Mouse (Mus musculus) thymus, adult 2 months (tissue): ENCODE results near the gene Zfp36l2. TPM values are rescaled to one million over a fixed set of nuclear protein-coding genes. Genes with fewer than 3 reads are reported as not detected.
"Not testable (repeated sequence)": the region's sequence is repeated elsewhere in the genome, so short reads cannot be mapped to it uniquely, and the experiment has no call there.

Source experiments
- DNase-seq: peaks from one replicate; pipeline ENCODE4 v3.0.0; 2021
- H3K27ac ChIP-seq: fragments of 200-500 bp; 2 replicates; pipeline ENCODE4 v1.5.1; 2012; ENCODE audit warnings: low read length, control low read depth; ENCODE audit not compliant: control insufficient read depth, insufficient read depth
- H3K27me3 ChIP-seq: fragments of 200-500 bp; 2 replicates; pipeline ENCODE4 v1.6.1; 2012; ENCODE audit warnings: mild to moderate bottlenecking, low read length, moderate library complexity, mixed read lengths; ENCODE audit not compliant: control insufficient read depth, insufficient read depth
- H3K36me3 ChIP-seq: fragments of 200-500 bp; 2 replicates; pipeline ENCODE4 v1.6.1; 2012; ENCODE audit warnings: mild to moderate bottlenecking, low read length, moderate library complexity; ENCODE audit not compliant: control insufficient read depth, insufficient read depth
- H3K4me1 ChIP-seq: fragments of 200-500 bp; replicated peaks from 2 replicates; pipeline ENCODE4 v1.6.1; 2012; ENCODE audit warnings: low read length; ENCODE audit not compliant: control insufficient read depth, insufficient read depth
- H3K4me3 ChIP-seq: fragments of 200-500 bp; 2 replicates; pipeline ENCODE4 v1.5.1; 2012; ENCODE audit warnings: mild to moderate bottlenecking, low read length, control low read depth, moderate library complexity; ENCODE audit not compliant: control insufficient read depth, insufficient read depth
- CTCF ChIP-seq: fragments of 200-500 bp; IDR thresholded peaks from 2 replicates; pipeline ENCODE4 v1.5.1; 2012; ENCODE audit warnings: mild to moderate bottlenecking, control low read depth, low read length, moderate library complexity, borderline replicate concordance; ENCODE audit not compliant: control insufficient read depth, poor library complexity, insufficient read depth; ENCODE audit errors: extremely low read depth
- POLR2A ChIP-seq: fragments of 200-500 bp; IDR thresholded peaks from 2 replicates; pipeline ENCODE4 v1.6.1; 2012; ENCODE audit warnings: mild to moderate bottlenecking, low read length, control low read depth, moderate library complexity; ENCODE audit not compliant: control insufficient read depth, poor library complexity, insufficient read depth; ENCODE audit errors: extremely low read depth
- WGBS: fragments of 180-500 bp; shearing (Covaris S2); methylation state at CpG from one replicate; pipeline ENCODE4 v1.1.7; 2018; 5-methylcytosine and 5-hydroxymethylcytosine counted together
- polyA plus RNA-seq: library from polyadenylated mRNA; depleted of rRNA; stranded (reverse); fragments of >200 nt; gene quantifications from 2 replicates; pipeline ENCODE4 v1.2.3, GENCODE M21; 2012

The Zfp36l2 gene
- polyA plus RNA-seq, 1 experiment, result 182 TPM

GRCm38 (mm10) chr17:84226681-84227080, 38.9 kb upstream of the Zfp36l2 start:
- no peaks in the 10 kb centered on the region; the same call in 1 of the 2 replicates for H3K27me3 ChIP-seq
- H3K4me3 ChIP-seq, result no peak overlapping the region
- 87% methylated on average over 6 of the region's 6 CpGs for WGBS
- H3K27ac ChIP-seq, result no peak overlapping the region
- no peak for TF ChIP-seq POLR2A
- no peak for TF ChIP-seq CTCF
- H3K36me3 ChIP-seq, result peaks cover 38% of the 10 kb centered on the region
- DNase-seq, result no peak
- H3K4me1 ChIP-seq, result peaks cover 12% of the 10 kb centered on the region

DNA sequence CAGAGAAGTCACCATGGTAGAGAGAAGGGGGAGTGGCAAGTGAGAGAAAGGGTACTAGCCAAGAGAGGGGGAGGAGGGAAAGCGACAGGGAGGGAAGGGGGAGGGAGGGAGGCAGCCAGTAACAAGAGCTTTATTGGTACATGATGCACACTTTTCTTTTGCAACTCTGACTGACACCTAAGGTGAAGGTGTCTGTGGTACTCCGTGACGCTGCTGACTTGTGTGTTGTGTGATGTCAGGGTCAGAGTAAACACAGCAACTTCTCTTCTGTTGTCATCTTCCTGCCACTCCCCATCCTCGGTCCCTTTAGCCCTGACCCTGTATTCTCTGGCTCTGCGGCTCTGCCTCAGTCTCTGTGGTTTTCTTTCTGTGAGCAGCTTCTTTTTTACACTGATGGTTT, 38.5 kb upstream of the Zfp36l2 start:
- no peaks in the 10 kb centered on the region; the same call in 1 of the 2 replicates for H3K27me3 ChIP-seq
- no peak overlapping the region for H3K27ac ChIP-seq
- peaks cover 41% of the 10 kb centered on the region for H3K36me3 ChIP-seq
- TF ChIP-seq CTCF (no peak), POLR2A (no peak)
- WGBS, result 91% methylated on average over 5 of the region's 5 CpGs
- H3K4me1 ChIP-seq, result peaks cover 11% of the 10 kb centered on the region
- DNase-seq, result no peak
- H3K4me3 ChIP-seq, result no peak overlapping the region

GRCm38 (mm10) chr17:84224217-84224887, 36.6 kb upstream of the Zfp36l2 start:
- Histone ChIP-seq H3K36me3 (peaks cover 43% of the 10 kb centered on the region), H3K4me3 (no peak overlapping the region), H3K27me3 (no peaks in the 10 kb centered on the region), H3K27ac (no peak overlapping the region), H3K4me1 (peaks cover 5% of the 10 kb centered on the region; the same call in 1 of the 2 replicates)
- 97% methylated on average over 15 of the region's 15 CpGs for WGBS
- no peak for TF ChIP-seq CTCF
- TF ChIP-seq POLR2A, result no peak
- DNase-seq, result no peak

GRCm38 (mm10) chr17:84218841-84219240, 31.1 kb upstream of the Zfp36l2 start:
- H3K36me3 ChIP-seq, result peaks cover 21% of the 10 kb centered on the region

DNA sequence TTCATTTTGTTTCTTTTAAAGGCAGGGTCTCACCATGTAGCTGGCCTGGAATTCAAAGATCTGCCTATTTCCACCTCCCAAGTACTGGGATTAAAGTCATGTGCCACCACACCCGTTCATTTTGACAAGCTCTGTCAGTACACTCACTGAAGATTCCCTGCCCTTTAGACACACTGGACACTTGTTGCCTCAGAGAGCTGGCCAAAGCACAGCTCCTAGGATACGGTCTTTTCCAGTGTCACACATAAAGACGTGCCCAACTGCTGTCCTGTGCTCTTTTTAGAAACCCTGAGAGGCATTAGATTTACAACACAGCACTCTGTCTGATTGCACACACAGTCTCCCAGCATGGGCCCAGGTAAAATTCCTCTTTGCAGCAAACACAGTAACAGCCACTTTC, 29.9 kb upstream of the Zfp36l2 start:
- peaks cover 19% of the 10 kb centered on the region for H3K36me3 ChIP-seq
- TF ChIP-seq POLR2A (no peak), CTCF (no peak)
- H3K27ac ChIP-seq, result no peak overlapping the region
- no peak overlapping the region for H3K4me3 ChIP-seq
- DNase-seq, result no peak
- 96% methylated on average over 3 of the region's 3 CpGs for WGBS
- H3K27me3 ChIP-seq, result no peaks in the 10 kb centered on the region
- H3K4me1 ChIP-seq, result no peaks in the 10 kb centered on the region

More at GRCm38 (mm10) chr17:84218841-84219240, 31.1 kb upstream of the Zfp36l2 start:
- not testable (repeated sequence) for H3K27ac ChIP-seq, H3K4me3 ChIP-seq, H3K27me3 ChIP-seq, DNase-seq, H3K4me1 ChIP-seq
- WGBS, result 100% methylated on average over 2 of the region's 2 CpGs

DNA sequence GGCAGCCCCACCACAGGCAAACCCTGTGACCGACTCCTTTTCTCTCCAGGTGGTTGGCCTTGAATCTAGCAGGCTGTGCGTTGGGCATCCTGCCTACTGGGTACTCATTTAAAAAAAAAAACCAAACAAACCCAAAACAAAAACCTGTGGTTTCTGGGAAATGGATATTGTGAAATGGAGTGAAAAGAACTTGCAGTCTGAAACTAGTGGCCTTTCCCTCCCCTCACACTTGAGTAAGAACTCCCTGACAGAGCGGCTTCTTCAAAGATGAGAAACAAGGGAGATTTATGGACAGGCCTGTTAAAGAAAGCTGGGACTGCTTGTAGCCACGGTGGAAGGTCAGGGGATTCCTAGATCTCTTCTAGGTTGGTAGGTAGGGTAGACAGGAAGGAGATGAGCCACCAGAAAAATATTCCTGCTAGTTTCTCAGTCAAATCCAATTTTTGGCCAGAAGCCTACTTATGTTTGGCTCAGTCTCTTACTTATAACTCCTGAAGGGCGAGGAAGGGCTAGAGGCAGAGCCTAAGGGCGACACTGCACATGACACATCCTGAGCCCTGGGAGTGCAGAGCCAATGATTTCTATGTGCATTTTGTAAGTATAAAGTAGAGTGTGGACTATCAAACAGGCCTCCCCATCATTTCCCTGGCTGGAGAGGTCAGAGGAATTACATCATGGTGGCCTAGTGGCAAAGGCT, 27.7 kb upstream of the Zfp36l2 start:
- Histone ChIP-seq H3K4me1 (no peaks in the 10 kb centered on the region), H3K27ac (no peak overlapping the region), H3K36me3 (peaks cover 14% of the 10 kb centered on the region; the same call in 1 of the 2 replicates), H3K4me3 (no peak overlapping the region), H3K27me3 (no peaks in the 10 kb centered on the region)
- 77% methylated on average over 6 of the region's 6 CpGs for WGBS
- no peak for DNase-seq
- TF ChIP-seq CTCF (no peak), POLR2A (no peak)
